Mouse (Mus musculus): ENCODE data around the gene Ryr3. TPM values are rescaled to one million over a fixed set of nuclear protein-coding genes. Genes with fewer than 3 reads are reported as not detected.

Gene Ryr3
- total RNA-seq, 2 experiments from 2014 or later, result 2.4 to 2.6 TPM

DNA sequence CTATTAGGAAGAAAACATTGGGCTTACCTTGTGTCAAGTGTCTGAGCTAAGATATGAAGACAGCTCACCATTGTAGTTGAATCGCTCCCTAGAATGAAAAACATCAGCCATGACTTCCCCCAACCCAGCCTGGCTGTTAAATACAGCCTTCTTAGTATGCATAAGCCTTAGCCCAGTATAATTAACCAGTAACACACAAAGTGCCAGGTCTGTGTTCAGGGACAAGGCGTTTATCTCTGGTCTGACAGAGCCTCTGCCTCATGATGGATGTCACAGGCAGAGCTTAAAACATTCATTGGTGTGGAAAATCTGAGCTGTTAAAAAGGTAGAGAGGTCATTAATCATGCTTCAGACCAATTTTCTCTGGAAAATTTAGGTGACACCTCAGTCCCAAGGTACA, 484.0 kb downstream of the Ryr3 start:
- intact Hi-C loops (cut with DNase I; ENCODE audit: low total_unique reads), result no loop called here
- no peak for DNase-seq

GRCm38 (mm10) chr2:112727842-112728241, 489.1 kb downstream of the Ryr3 start:
- DNase-seq, result peak; percentile 7
- intact Hi-C loops (cut with DNase I; ENCODE audit: low total_unique reads), result no loop called here

DNA sequence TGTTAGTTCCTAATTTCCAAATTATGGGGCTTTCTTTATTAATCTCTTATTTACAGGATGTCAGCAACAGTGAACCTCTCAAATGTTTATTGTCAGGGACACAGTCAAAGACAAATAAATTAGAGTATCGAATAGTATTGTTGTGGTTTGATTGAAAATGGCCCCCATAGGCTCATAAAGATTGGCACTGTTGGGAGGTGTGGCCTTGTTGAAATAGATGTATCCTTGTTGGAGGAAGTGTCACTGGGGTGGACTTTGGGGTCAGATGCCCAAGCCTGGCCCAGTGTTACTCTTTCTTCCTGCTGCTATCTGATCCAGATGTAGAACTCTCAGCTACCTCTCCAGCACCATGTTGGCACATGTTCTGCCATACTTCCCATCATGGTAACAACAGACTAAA, 495.7 kb downstream of the Ryr3 start:
- no peak for DNase-seq
- intact Hi-C loops (cut with DNase I; ENCODE audit: low total_unique reads), result no loop called here

GRCm38 (mm10) chr2:112720715-112721114, 496.2 kb downstream of the Ryr3 start:
- DNase-seq, result no peak
- intact Hi-C loops (cut with DNase I; ENCODE audit: low total_unique reads), result no loop called here

- DNase-seq, result no peak
- intact Hi-C loops (cut with DNase I; ENCODE audit: low total_unique reads), result no loop called here
Measured at GRCm38 (mm10) chr2:112714648-112715047, 502.2 kb downstream of the Ryr3 start.

DNA sequence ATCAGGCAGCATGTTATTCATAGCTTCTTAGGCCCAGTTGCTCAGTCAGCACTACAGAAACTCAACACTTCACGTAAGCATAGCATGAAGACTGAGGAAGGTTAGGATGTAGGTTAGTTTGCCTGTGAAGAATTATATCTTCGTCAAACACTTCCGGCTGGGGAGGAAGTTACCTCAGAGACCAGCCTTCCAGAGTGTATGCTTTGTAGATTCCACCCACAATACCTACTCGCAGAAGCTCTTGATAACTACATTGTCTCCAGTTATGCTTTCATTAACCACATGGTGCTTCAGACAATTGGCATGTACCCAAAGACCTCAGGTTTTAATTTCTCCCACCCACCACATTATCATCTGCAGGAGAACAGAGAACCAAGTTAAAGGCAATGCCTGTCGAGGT, 535.1 kb downstream of the Ryr3 start:
- intact Hi-C loops (cut with DNase I; ENCODE audit: low total_unique reads), result no loop called here
- no peak for DNase-seq

DNA sequence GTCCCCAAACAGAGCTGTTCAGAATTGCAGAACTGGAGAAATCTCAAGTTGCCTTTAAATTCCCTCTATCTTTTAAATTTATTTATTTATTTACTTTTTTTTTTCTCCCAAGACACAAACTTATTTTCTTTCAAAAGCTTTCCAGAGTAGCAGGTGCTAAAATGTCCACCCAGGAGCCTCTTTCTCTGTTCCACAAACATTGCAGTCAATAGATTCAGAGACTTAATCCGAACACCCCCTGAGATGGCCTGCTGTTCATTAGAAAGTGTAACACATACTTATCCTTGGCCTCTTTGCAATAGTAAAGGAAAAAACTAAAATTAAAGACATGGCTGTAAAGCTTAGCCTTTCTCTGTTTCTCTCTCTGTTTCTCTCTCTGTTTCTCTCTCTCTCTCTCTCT, 539.6 kb downstream of the Ryr3 start:
- no peak for DNase-seq
- intact Hi-C loops (cut with DNase I; ENCODE audit: low total_unique reads), result no loop called here

- intact Hi-C loops (cut with DNase I; ENCODE audit: low total_unique reads), result no loop called here
- DNase-seq, result peak; percentile 43
Measured at GRCm38 (mm10) chr2:112676721-112677120, 540.2 kb downstream of the Ryr3 start.

GRCm38 (mm10) chr2:112676175-112676574, 540.7 kb downstream of the Ryr3 start:
- intact Hi-C loops (cut with DNase I; ENCODE audit: low total_unique reads), result no loop called here
- no peak for DNase-seq

DNA sequence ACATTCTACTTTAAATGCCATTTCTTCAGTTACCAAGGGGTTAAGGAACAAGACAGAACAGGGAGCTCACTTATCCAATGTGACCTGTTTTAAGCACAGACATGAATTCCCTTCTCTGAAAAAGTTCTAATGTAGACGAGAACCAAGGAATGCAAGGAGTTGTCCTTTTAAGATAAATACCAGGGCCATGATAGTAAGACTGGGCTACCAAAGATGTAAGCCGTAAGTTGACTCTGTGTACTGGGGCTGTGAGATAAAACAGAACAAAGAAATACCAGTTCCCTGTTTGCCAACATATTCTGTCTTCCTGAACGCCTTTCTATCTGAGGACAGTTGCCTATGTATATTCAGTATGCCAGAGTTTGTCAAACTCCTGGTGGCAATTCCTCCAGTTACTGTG, 547.4 kb downstream of the Ryr3 start:
- no peak for DNase-seq
- intact Hi-C loops (cut with DNase I; ENCODE audit: low total_unique reads), result no loop called here

DNA sequence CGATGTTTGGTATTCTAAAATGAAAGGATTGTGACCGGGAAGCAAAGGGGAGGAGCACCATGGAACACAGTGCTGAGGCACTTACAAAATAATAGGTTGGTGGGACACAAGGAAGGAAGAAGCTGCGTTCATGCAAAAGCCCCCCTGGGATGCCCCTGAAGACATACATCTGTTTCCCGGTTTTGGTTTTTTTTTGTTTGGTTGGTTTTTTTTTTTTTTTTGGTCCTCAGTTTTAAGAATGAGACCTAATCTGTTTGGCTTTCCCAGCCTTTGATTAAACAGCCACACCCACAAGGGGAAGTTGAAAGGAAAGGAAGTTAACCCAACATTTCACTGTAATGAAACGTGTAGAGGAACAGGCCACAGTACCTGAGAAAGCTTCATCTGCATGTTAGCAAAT, 560.8 kb downstream of the Ryr3 start:
- no peak for DNase-seq
- intact Hi-C loops (cut with DNase I; ENCODE audit: low total_unique reads), result no loop called here

DNA sequence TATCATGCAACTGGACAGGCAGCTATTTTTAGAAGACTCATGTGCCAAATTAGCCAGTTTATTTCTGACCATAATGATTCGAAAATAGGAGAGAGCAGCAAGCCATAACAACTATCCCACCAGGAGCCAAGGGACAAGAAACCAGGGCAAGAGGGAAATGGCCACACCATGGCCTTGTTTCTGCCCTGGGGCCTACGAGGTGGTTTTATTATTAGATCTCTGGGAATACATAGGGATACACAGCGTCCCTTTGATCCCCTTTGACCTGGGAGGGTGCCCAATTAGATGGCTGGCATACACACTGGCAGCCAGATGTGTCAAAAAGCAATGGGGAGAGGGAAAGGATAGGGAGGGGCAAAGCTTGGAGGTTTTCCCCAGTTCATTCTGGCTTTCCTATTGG, 563.1 kb downstream of the Ryr3 start:
- intact Hi-C loops (cut with DNase I; ENCODE audit: low total_unique reads), result no loop called here
- no peak for DNase-seq

GRCm38 (mm10) chr2:112637206-112637605, 579.7 kb downstream of the Ryr3 start:
- intact Hi-C loops (cut with DNase I; ENCODE audit: low total_unique reads), result no loop called here

DNA sequence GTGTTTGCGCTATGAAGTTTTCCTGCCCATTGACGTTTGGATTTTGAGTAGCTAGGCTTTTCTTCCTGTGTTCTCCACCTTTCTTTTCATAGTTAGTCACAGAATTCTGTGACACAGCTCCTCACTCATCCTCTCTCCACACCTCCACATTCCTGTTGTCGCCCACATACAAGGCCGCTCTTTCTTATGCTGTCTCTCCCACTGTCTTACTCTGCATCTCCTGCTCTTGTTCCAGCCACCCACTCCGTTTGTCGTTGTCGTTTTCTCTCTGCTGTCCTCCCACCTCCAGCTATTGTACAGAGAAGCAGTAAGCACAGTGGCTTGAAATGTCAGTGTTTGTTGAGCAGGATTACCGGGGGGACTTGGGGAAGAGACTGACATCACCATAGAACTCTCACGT, 584.4 kb downstream of the Ryr3 start:
- DNase-seq, result no peak
- intact Hi-C loops (cut with DNase I; ENCODE audit: low total_unique reads), result no loop called here

More at GRCm38 (mm10) chr2:112637206-112637605, 579.7 kb downstream of the Ryr3 start:
- peak; percentile 12 for DNase-seq

- intact Hi-C loops (cut with DNase I; ENCODE audit: low total_unique reads), result no loop called here
- no peak for DNase-seq
Measured at GRCm38 (mm10) chr2:112630669-112631068, 586.2 kb downstream of the Ryr3 start.

DNA sequence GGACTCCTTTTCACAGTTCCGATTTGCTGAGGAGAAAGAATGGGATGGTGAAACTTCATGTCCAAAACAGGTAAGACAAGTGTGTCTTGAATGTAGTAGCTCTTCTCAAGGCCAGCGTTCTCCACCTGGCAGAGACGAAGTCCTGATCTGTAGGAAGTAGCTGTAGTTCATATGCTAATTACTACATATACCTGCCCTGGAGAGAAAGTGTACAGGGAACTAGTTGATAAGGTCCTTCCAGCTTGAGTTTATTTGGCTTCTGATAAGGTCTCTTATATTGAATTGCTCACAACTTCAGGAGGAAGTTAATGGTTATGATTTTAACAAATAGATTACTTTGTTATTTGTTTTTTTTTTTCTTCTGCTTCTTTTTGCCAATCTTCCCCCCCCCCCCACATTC, 591.7 kb downstream of the Ryr3 start:
- intact Hi-C loops (cut with DNase I; ENCODE audit: low total_unique reads), result no loop called here
- no peak for DNase-seq

- no peak for DNase-seq
Measured at GRCm38 (mm10) chr2:112617206-112617605, 599.7 kb downstream of the Ryr3 start.

DNA sequence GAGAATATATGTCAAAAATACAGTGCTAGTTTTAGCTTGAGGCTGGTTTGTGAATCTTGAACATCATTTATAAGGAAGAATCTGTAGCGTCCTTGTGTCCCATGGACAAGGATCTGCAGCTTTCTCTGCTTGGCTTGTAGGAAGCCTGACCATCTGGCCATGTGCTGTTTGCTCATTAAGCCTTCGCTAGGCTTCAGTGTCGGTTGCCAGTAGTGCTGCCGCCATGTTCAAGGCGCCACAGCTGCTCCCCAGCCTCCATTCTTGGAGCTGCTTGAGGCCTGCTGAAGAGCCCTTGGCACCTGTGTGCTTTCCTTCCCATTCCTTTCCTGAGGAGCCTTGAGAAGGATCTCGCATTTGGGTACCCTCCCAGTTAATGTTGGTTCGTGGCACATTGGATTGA, 602.5 kb downstream of the Ryr3 start:
- intact Hi-C loops (cut with DNase I; ENCODE audit: low total_unique reads), result no loop called here
- DNase-seq, result no peak

More at GRCm38 (mm10) chr2:112617206-112617605, 599.7 kb downstream of the Ryr3 start:
- intact Hi-C loops (cut with DNase I; ENCODE audit: low total_unique reads), result no loop called here

DNA sequence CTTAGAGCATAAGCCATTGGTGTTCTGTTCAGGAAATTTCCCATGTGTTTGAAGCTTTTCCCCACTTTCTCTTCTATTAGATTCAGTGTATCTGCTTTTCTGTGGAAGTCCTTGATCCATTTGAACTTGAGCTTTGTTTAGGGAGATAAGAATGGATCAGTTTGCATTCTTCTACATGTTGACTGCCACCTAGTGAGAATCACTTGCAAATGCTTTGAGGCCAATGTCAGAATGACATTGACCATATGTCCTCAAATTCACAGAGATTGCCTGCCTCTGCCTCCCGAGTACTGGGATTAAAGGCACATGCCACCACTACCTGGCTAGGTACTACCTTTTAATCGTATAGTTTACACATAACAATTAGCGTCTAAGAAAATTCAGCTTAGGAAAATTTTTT, 604.3 kb downstream of the Ryr3 start:
- DNase-seq, result no peak

GRCm38 (mm10) chr2:112606536-112606935, 610.4 kb downstream of the Ryr3 start:
- intact Hi-C loops (cut with DNase I; ENCODE audit: low total_unique reads), result no loop called here
- no peak for DNase-seq

More for the DNA sequence above, 604.3 kb downstream of the Ryr3 start:
- intact Hi-C loops (cut with DNase I; ENCODE audit: low total_unique reads), result no loop called here

DNA sequence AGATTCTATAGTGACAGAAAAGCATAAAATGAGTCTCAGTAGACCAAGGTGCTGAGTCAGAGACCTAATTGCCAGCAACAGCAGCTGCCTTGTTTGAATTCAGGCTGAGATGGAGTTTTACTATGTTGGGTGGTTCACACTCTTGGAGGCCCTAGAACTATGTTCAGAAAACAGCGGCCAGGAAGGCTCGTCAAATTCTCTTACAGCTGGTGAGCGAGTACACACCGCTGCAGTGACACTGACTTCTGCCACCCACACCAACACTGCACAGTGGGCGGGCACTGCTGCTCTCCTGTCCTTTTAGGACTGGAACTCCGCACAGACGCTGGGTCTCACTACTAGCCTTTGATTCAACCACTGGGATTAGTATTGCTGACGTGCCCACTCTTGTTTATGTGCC, 614.4 kb downstream of the Ryr3 start:
- no peak for DNase-seq
- intact Hi-C loops (cut with DNase I; ENCODE audit: low total_unique reads), result no loop called here

DNA sequence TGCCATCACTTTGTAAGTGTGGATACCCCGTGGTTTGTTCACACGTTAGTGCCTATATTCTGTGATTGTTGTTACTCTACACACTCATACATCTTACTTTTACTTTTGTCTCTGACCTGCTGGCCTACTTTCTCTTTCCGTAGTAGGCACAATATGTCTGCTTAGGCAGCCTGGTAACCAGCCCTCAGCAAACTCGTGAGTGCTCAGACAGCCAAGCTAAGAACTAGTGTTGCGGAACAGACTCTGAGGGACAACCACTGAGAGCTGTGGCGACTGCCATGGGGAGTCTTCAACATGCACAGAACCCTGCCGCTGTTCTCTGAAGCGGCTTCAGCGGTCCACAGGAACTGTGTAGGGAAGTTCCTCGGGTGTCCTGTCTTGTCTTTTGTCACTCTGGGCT, 616.7 kb downstream of the Ryr3 start:
- intact Hi-C loops (cut with DNase I; ENCODE audit: low total_unique reads), result no loop called here
- no peak for DNase-seq

All from gastrocnemius, postnatal 14 days (tissue).